ENCODE assay signal across 13 mouse cellular contexts in genomic region chr13:81209815-81210214, GRCm38 (mm10).
"Had no signal": no experiment of that assay in that cellular context is flagged by ENCODE, and none has a peak within 500 bp of the region (broad histone marks: within the 10 kb centered on the region; RNA-seq: fewer than 3 reads in every experiment).

No protein-coding gene starts in this region.

- H3K27me3 ChIP-seq: kidney, embryonic 15.5 days; limb, embryonic 13.5 days; liver, embryonic 15.5 days; midbrain, embryonic 13.5 days had no signal

- H3K9me3 ChIP-seq: kidney, embryonic 15.5 days; liver, embryonic 15.5 days; midbrain, embryonic 13.5 days had no signal

- H3K4me1 ChIP-seq: kidney, embryonic 15.5 days; limb, embryonic 13.5 days; liver, embryonic 15.5 days; midbrain, embryonic 13.5 days had no signal

- H3K4me2 ChIP-seq: kidney, embryonic 15.5 days; limb, embryonic 13.5 days; liver, embryonic 15.5 days; midbrain, embryonic 13.5 days had no signal

- H3K36me3 ChIP-seq: kidney, embryonic 15.5 days; limb, embryonic 13.5 days; liver, embryonic 15.5 days; midbrain, embryonic 13.5 days had no signal

- H3K27ac ChIP-seq: kidney, embryonic 15.5 days; limb, embryonic 13.5 days; liver, embryonic 15.5 days; midbrain, embryonic 13.5 days; stomach, postnatal 0 days had no signal

- H3K9ac ChIP-seq: kidney, embryonic 15.5 days; limb, embryonic 13.5 days; liver, embryonic 15.5 days; midbrain, embryonic 13.5 days had no signal

- DNase-seq: kidney, adult 18-20 months; kidney, postnatal 36 days; left cerebral cortex, postnatal 4 days; lung, adult 2 months; lung, postnatal 36 days; right cerebral cortex, postnatal 14 days; thymus, postnatal 4 days had no signal

- ATAC-seq: lung, postnatal 0 days; midbrain, embryonic 13.5 days had no signal

- H3K4me3 ChIP-seq: kidney, embryonic 15.5 days; limb, embryonic 13.5 days; liver, embryonic 15.5 days; midbrain, embryonic 13.5 days had no signal
